Mouse (Mus musculus): ENCODE results near the gene Scaf1.
A peak's percentile ranks its signal among the peaks of the same experiment; 100 is the strongest.

Scaf1 gene

GRCm38 (mm10) chr7:45015344-45015956, 713 bp downstream of the Scaf1 start:
- DNase-seq (ENCODE audit: low read depth, low spot score): peak; percentile 20

GRCm38 (mm10) chr7:45014096-45014451, 2.1 kb downstream of the Scaf1 start:
- no peak for DNase-seq (ENCODE audit: low read depth, low spot score)

- no peak for DNase-seq (ENCODE audit: low read depth, low spot score)
Observed at GRCm38 (mm10) chr7:45013366-45014095, 2.6 kb downstream of the Scaf1 start.

DNA sequence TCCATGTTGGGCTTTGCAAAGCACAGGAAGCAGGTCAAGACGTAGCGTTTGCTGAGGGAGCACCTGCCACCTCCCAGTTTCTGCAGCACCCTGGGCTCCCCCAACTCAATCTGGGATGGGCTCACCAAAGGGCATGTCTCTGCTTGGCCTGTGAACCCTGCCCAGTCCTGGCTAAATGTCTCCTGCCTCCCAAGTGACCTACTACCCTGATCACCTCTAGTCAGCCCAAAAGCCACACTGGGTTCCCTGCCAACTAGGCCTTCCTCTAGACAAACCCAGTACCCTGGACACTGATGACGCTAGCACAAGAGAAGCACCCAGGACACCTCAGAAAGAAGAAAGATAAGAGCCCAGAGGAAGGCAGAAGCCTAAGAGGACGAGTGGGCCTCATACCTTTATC, 3.3 kb downstream of the Scaf1 start:
- DNase-seq (ENCODE audit: low read depth, low spot score): no peak

DNA sequence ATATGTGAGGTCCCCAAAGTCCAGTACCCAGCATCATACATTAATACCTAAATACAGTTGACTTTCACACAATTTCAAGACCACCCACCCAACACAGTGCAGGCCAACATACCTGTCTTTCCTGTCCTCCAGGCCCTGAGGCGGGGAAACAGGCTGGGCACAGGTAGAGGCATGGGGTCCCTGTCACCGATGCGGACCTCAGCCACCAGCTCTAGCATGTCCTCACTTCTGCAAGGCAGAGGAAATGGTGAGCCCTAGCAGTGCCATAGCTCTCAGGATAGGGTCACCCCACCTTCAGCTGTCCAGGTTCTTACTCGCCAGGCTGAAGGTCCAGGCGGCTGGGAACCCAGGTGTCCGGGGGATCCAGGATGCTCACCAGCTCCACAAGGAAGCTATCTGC, 4.2 kb downstream of the Scaf1 start:
- no peak for DNase-seq (ENCODE audit: low read depth, low spot score)

GRCm38 (mm10) chr7:45008411-45008810, 7.8 kb downstream of the Scaf1 start:
- no peak for DNase-seq (ENCODE audit: low read depth, low spot score)

- no peak for DNase-seq (ENCODE audit: low read depth, low spot score)
Observed at GRCm38 (mm10) chr7:45007846-45008245, 8.3 kb downstream of the Scaf1 start.

- DNase-seq (ENCODE audit: low read depth, low spot score): no peak
Observed at GRCm38 (mm10) chr7:45007141-45007540, 9.0 kb downstream of the Scaf1 start.

- no peak for DNase-seq (ENCODE audit: low read depth, low spot score)
Observed at GRCm38 (mm10) chr7:45006503-45006902, 9.7 kb downstream of the Scaf1 start.

GRCm38 (mm10) chr7:45005321-45005992, 10.7 kb downstream of the Scaf1 start:
- no peak for DNase-seq (ENCODE audit: low read depth, low spot score)

DNA sequence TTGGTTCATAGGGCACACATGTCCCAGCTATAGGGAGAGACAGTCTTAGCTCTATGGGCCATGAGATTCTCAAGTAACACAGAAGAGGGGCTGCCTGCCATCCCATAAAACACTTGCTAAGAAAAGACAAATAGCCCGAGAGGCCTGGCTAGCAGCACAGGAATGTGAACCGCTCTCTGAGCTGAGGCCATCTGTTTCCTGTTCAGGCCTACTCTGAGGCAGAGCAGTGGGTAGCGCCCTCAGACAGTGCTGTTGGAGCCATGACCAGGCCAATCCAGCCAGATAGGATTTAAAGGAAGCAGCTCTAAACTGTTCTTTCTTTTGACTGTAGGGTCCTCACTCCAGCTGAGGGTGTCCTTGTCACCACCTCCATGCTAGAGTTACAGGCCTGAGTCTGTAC, 11.6 kb downstream of the Scaf1 start:
- no peak for DNase-seq (ENCODE audit: low read depth, low spot score)

DNA sequence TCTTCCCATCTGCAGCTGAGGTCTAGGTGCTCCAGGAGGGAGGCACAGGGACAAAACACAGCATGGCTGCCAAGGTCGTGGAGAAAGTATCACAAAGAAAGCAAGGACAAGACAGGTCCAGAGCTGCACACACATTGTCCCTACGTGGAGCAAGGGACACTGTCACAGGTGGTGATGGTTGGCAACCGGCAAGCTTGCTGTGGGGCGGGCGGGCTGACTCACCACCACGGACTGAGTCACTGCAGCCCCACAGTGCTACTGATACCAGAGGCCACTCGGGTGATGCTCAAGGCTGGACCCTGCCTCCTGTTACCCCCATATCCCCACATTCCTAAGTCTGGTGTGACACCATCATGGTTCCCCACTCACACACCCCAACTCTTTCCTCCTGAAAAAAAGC, 13.7 kb downstream of the Scaf1 start:
- DNase-seq (ENCODE audit: low read depth, low spot score): no peak

- no peak for DNase-seq (ENCODE audit: low read depth, low spot score)
Observed at GRCm38 (mm10) chr7:45000539-45001114, 15.5 kb downstream of the Scaf1 start.

DNA sequence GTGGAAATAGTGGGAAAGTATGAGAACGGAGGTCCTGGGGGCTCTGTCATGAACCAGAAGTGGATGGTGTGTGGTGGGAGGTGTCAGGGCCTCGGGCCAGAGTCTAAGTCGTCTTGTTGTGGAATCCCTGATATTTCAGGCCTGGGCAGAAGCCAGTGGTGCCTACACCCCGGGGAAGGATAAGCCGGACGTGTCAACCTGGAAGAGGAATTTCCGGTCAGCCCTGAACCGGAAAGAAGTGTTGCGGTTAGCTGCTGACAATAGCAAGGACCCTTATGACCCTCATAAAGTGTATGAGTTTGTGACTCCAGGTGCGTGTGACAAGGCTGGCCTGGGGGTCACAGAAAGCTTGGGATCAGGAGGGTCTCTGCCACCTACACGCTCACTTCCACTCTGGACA, 16.4 kb downstream of the Scaf1 start:
- no peak for DNase-seq (ENCODE audit: low read depth, low spot score)

DNA sequence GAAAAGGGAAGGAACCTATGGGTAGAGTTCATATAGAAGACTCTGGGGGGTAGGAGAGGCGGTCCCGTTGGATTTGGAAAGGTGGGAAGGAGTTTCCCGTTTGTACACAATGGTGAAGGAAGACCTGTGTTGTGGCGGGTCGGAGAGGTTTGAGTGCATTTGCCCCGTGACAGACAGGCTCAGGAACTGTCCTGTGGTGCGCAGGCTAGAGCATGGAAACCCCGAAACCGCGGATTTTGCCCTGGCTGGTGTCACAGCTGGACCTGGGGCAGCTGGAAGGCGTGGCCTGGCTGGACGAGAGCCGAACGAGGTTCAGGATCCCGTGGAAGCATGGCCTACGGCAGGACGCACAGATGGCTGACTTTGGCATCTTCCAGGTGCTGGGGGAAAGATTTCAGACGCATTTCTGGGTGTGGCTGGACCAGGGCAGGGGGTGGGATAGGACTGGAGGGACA, 17.6 kb downstream of the Scaf1 start, which contains the start of gene Bcl2l12:
Bcl2l12 (minus strand) TSS at position 212 of the 455 bp plus-strand sequence.
- peak; percentile 48 for DNase-seq (ENCODE audit: low read depth, low spot score)

DNA sequence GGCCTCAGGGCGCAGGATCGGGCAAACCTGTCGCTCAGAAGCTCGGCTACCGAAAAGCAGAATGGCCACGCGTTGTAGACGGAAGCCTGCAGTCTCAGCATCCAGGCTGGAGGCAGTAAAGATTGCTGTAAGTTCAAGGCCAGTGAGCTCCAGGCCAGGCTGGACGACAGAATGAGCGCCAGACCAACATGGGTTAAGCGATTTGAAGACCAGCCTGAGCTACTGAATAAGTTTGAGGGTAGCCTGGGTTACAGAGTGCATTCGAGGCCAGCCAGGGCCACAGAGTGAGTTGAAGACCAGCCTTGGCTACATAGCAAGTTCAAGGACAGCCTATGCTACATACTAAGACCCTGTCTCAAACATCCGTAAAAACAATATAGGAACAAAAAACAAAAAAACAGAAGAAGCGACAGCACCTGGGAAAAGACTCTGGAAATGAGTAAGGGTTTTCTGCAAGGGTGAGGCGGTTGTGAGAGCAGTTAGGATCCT, 18.2 kb downstream of the Scaf1 start:
- DNase-seq (ENCODE audit: low read depth, low spot score): no peak

DNA sequence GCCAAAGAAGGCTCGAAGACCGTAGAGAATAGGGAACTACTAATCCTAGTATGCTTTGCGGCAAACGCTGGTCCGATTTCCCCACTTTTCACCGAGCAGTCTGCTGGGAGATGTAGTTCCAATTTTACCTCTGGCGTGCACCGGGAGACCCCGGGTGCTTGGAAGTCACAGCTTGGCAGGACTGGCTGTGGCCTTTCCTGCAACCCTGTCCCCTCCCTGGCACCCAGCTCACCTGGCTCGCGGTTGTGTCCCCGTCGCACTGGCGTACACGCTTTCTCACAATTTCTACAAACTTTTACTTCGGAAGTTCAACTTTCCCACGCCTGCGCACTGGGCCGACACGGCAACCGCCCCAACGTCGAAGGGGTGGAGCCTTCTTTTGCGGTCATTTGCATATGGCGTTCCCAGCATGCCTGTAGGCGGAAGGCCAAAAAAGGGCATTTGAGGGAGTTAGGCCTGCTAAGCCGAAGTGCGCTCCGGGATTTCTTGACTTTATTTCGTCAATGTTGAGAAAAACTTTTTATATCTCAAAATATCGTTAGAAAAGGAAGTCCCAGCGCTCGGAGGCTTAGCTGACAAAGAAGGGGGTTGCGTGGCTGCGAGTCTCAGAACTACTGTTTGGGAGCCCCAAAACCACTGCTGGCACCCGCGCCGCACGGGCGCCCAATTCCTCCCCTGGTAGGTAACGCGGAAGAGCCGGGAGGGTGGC, 18.8 kb downstream of the Scaf1 start, which contains the start of gene Irf3:
Irf3 (plus strand) TSS at position 418 of the 709 bp plus-strand sequence.
- peak; percentile 97 for DNase-seq (ENCODE audit: low read depth, low spot score)

DNA sequence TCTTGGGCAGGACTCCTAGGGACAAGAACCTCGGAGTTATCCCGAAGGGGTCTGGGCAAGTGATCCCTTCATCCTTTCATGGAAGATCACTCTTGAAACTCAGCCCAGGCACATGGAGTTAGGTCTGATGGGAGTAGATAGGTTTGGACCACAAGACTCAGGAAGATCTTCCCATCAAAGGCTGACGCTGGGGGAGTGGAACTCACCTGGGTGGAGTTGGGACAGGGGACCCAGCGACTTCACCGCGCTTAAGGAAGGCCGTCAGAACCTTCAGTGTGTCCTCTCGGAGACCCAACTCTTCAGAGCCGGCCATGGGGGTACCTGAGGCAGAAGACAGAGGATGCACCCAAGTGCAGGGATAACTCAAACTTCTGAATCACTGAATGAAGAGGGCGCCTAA, 19.5 kb downstream of the Scaf1 start:
- no peak for DNase-seq (ENCODE audit: low read depth, low spot score)

DNA sequence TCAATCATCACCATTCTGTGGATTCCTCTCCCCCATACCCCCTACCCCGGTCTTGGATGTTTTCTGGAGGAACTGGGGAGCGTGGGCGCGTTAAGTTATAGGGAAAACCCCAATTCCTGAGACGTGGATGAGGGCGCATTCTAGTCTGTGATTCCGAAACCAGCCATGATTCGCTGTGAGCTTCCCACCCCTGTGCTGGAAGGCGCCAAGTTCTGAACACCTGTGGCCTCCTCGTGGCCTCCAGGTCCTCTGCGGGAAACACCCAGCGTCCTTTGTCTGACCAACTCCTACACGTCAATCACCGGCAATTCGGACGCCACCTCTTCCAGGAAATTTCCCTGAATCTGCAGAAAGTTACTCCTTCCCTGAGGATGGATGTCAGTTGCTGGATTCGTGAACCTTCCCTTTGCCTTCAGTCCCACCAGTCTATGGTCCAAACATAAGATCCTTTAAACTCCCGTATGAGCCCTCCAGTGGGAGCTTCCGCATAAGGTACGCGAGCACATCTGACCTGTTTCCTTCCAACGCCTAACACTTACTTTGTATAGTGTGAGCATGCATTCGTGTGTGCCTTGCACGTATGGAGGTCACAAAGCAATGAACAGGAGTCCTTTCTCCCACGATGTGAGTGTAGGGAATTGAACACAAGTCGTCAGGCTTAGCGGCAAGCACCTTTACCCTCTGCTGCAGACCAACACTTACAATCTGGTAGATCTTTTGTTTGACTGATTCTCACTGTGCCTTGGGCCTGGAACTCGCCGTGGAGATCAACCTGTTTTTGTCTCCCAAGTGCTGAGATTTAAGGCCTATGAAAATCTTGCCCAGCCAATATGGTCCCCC, 29.1 kb downstream of the Scaf1 start:
- DNase-seq (ENCODE audit: low read depth, low spot score): no peak

GRCm38 (mm10) chr7:44986192-44986878, 29.8 kb downstream of the Scaf1 start, which contains the start of gene Prmt1:
Gene Prmt1, minus strand, starts transcription at chr7:44986568.
- peak; percentile 100 for DNase-seq (ENCODE audit: low read depth, low spot score)
